ENCODE assay signal across 8 mouse cellular contexts in genomic region chr7:72306847-72307246, GRCm38 (mm10). TPM values are rescaled to one million over a fixed set of nuclear protein-coding genes. Genes with fewer than 3 reads are reported as not detected.
DNase-seq lines count a peak whose midpoint lies in the region; ATAC-seq and TF ChIP-seq lines count a peak whose summit lies in the region.

No protein-coding gene starts in this region.

- H3K4me3 ChIP-seq in heart, adult 2 months = peak overlapping the region; percentile 31
- peak overlapping the region; percentile 67 for H3K4me3 ChIP-seq in testis, adult 2 months (ENCODE audit: control insufficient read depth, low read depth, low read length)
- peak overlapping the region; percentile 54 for H3K4me3 ChIP-seq in liver, embryonic 11.5 days (ENCODE audit: low read depth, low read length)
- H3K4me3 ChIP-seq in stomach, embryonic 16.5 days (replicated peaks; ENCODE audit: low read length) = peak overlapping the region; percentile 67

- no peak overlapping the region for H3K27ac ChIP-seq in heart, adult 2 months
- H3K27ac ChIP-seq in testis, adult 2 months (ENCODE audit: control insufficient read depth, insufficient read depth, low read depth, low read length) = no peak overlapping the region
- no peak overlapping the region for H3K27ac ChIP-seq in liver, embryonic 11.5 days (ENCODE audit: low read depth, low read length)
- H3K27ac ChIP-seq in stomach, embryonic 16.5 days (ENCODE audit: low read length) = peak overlapping the region; percentile 83

- peak; percentile 29; the same call in 1 of the 2 replicates for ATAC-seq in liver, embryonic 11.5 days (replicated peaks; ENCODE audit: low FRiP score)
- 0 out of 2 replicates have a peak, but pooled peaks have one; percentile 14 for ATAC-seq in stomach, embryonic 16.5 days (ENCODE audit: insufficient read depth, low FRiP score)

- no peak overlapping the region for H3K9ac ChIP-seq in heart, adult 2 months (ENCODE audit: low read depth, low read length)
- no peak overlapping the region for H3K9ac ChIP-seq in liver, embryonic 11.5 days (ENCODE audit: low read depth, low read length)
- peak overlapping the region; percentile 76 for H3K9ac ChIP-seq in stomach, embryonic 16.5 days (ENCODE audit: low read length)

- no peaks in the 10 kb centered on the region for H3K27me3 ChIP-seq in heart, adult 2 months (ENCODE audit: control insufficient read depth, insufficient read depth, low read length)
- no peaks in the 10 kb centered on the region for H3K27me3 ChIP-seq in testis, adult 2 months (ENCODE audit: control insufficient read depth, insufficient read depth, low read length)
- H3K27me3 ChIP-seq in liver, embryonic 11.5 days (replicated peaks; ENCODE audit: control insufficient read depth, insufficient read depth, low read length) = 0 out of 2 replicates have a peak, but pooled peaks cover 2% of the 10 kb centered on the region
- no peaks in the 10 kb centered on the region for H3K27me3 ChIP-seq in stomach, embryonic 16.5 days (ENCODE audit: control insufficient read depth, insufficient read depth, low read length)

- WGBS in heart, adult 2 months = 16% methylated on average over 7 of the region's 7 CpGs
- 8% methylated on average over 7 of the region's 7 CpGs for WGBS in liver, embryonic 11.5 days
- 12% methylated on average over 7 of the region's 7 CpGs for WGBS in stomach, embryonic 16.5 days

- H3K4me2 ChIP-seq in liver, embryonic 11.5 days = peak overlapping the region; percentile 91
- H3K4me2 ChIP-seq in stomach, embryonic 16.5 days (ENCODE audit: low read depth, low read length) = peak overlapping the region; percentile 96

- no peak for TF ChIP-seq POLR2A in heart, adult 2 months (IDR thresholded peaks at IDR 0.05; ENCODE audit: insufficient read depth, low read depth, low read length)
- no peak for TF ChIP-seq POLR2A in testis, adult 2 months (IDR thresholded peaks at IDR 0.05; ENCODE audit: control insufficient read depth, low read depth, low read length)

- DNase-seq in heart, adult 2 months = no peak
- DNase-seq in heart, postnatal 36 days = no peak
- DNase-seq in testis, postnatal 10 days (ENCODE audit: low spot score) = no peak
- no peak for DNase-seq in liver, embryonic 11.5 days (ENCODE audit: low spot score)
- no peak for DNase-seq in frontal cortex, postnatal 25 days (ENCODE audit: low spot score in 2 of 2)
- no peak for DNase-seq in adipocyte (ENCODE audit: low spot score)

- intact Hi-C loops in heart, adult 2 months (cut with DNase I) = no loop called here
- intact Hi-C loops in heart, postnatal 36 days (cut with DNase I) = no loop called here

- no peak for TF ChIP-seq CTCF in heart, adult 2 months (IDR thresholded peaks at IDR 0.05)
- TF ChIP-seq CTCF in testis, adult 2 months (IDR thresholded peaks at IDR 0.05; ENCODE audit: control insufficient read depth, insufficient read depth, insufficient replicate concordance, low read depth, low read length) = no peak

- H3K36me3 ChIP-seq in heart, adult 2 months (ENCODE audit: control insufficient read depth, insufficient read depth, low read length) = no peaks in the 10 kb centered on the region
- H3K36me3 ChIP-seq in testis, adult 2 months (ENCODE audit: control insufficient read depth, insufficient read depth, low read length) = no peaks in the 10 kb centered on the region
- H3K36me3 ChIP-seq in liver, embryonic 11.5 days (ENCODE audit: control insufficient read depth, insufficient read depth, low read length) = no peaks in the 10 kb centered on the region
- H3K36me3 ChIP-seq in stomach, embryonic 16.5 days (ENCODE audit: control insufficient read depth, insufficient read depth, low read length) = no peaks in the 10 kb centered on the region

- H3K4me1 ChIP-seq in heart, adult 2 months (ENCODE audit: control insufficient read depth, insufficient read depth, low read length) = no peaks in the 10 kb centered on the region
- H3K4me1 ChIP-seq in testis, adult 2 months (ENCODE audit: control insufficient read depth, insufficient read depth, low read length) = peaks cover 7% of the 10 kb centered on the region
- no peaks in the 10 kb centered on the region; the same call in 1 of the 2 replicates for H3K4me1 ChIP-seq in liver, embryonic 11.5 days (replicated peaks; ENCODE audit: control insufficient read depth, insufficient read depth, low read length)
- H3K4me1 ChIP-seq in stomach, embryonic 16.5 days (ENCODE audit: control insufficient read depth, insufficient read depth, low read length) = 0 out of 2 replicates have a peak, but pooled peaks cover 2% of the 10 kb centered on the region

- no peak for TF ChIP-seq EP300 in heart, adult 2 months (IDR thresholded peaks at IDR 0.05; ENCODE audit: insufficient read depth, low read depth, low read length)

- H3K9me3 ChIP-seq in liver, embryonic 11.5 days (ENCODE audit: control insufficient read depth, low read length) = no peaks in the 10 kb centered on the region
- H3K9me3 ChIP-seq in stomach, embryonic 16.5 days (replicated peaks; ENCODE audit: control insufficient read depth, low read length) = no peaks in the 10 kb centered on the region

- H3K79me2 ChIP-seq in heart, adult 2 months (replicated peaks; ENCODE audit: control insufficient read depth, insufficient read depth, low read length) = no peaks in the 10 kb centered on the region

RNA-seq across cellular contexts. Expression of gene Mctp2, which starts 0.4 kb away (rescaled TPM):
- under 1 TPM; 0.25 to 0.52 TPM for total RNA-seq in heart, adult 2 months (2021)
- polyA plus RNA-seq in heart, adult 2 months (2012; rRNA removed) = 0.35 and 0.41 TPM in 2 replicates
- under 1 TPM; 0.22 to 0.39 TPM for total RNA-seq in heart, postnatal 36 days (2021)
- polyA plus RNA-seq in testis, adult 2 months (2012; rRNA removed) = 0.05 and 0.21 TPM in 2 replicates
- polyA plus RNA-seq in liver, embryonic 11.5 days (2014; fragmentation: Nextera tagmentation; extraction: Ambion mirVana) = 0.26 and 0.33 TPM in 2 replicates
- 3.1 and 3.4 TPM in 2 replicates for polyA plus RNA-seq in stomach, embryonic 16.5 days (2015; fragmentation: Nextera tagmentation; extraction: Ambion mirVana)
